Mouse (Mus musculus) megakaryocyte-erythroid progenitor cell, adult 5-6 weeks (primary cell): Measurements from ENCODE around the gene Ephx1. TPM values are rescaled to one million over a fixed set of nuclear protein-coding genes. Genes with fewer than 3 reads are reported as not detected.
A peak's percentile ranks its signal among the peaks of the same experiment; 100 is the strongest.

Experiments used
- ATAC-seq: replicated peaks from 2 replicates; pipeline ENCODE4 v1.8.0; 2016; ENCODE audit warnings: mild to moderate bottlenecking, inconsistent platforms; ENCODE audit not compliant: severe bottlenecking, poor library complexity, low FRiP score, low TSS enrichment
- total RNA-seq, 2 experiments: library from RNA; stranded (forward) in 1 of 2; stranded (reverse) in 1 of 2; fragments of 200-1000, 215-1000 nt in 1 of 2; fragments of >200 nt in 1 of 2; fragmentation: Nextera tagmentation in 1 of 2; gene quantifications; 2 replicates each; pipeline ENCODE4 v1.2.3; 2014 to 2017

The Ephx1 gene
- total RNA-seq, 2 experiments from 2014 or later, result not detected

DNA sequence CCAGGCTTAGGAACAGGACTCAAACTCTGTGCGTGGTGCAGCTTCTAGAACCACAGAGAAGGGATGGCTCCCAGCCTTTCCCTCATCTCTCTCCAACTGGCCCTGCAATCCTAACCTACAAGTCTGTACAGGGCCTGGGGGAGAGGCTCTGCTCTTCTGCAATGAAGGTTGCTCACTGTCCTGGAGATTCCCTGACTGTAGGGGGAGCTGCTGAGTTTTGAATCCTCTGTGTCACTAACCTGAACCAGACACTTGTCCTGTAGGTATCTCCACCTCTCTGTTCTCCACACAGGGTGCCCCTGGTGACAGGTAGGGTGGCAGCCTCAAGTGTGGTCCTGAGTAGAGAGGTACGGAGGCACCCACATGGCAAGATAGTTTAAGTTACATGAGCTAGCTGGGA lies 40.2 kb downstream of the Ephx1 start:
- peak; percentile 76 for ATAC-seq

DNA sequence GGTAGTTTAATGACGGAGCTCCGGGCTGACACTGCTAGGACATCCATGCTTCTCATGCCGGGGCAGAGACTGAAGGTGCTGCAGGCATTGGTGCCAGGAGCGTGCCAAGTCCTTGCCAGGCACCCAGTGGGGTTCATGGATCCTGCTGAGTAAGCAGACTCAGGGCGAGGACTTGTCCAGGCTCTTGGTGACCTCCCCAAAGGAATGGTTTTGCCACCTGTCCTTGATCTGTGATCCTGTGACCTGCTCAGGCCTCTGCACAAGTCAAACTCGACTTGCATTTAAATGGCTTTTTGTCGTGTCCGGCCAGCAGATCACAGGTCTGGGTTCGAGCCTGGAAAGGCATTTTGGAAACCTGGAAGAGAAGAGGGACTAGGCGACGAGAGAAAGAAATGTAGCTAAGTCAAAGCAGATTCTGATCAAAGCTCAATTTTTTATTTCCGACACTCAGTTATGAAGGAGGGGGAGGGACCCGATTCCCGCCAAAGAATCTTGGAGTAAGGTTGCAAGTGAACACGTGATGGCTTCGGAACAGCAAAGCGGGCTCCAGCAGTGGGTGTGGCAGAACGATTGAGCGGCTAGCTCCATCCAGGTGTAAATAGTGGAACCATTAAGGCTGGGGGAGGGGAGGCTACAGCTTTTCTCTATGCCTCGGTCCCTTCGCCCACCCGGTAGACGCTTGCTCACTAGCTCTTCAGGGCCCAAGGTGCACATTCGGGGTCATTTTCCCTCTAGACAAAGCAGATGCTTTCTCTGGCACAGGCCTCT lies 41.0 kb downstream of the Ephx1 start:
- ATAC-seq, result no peak

DNA sequence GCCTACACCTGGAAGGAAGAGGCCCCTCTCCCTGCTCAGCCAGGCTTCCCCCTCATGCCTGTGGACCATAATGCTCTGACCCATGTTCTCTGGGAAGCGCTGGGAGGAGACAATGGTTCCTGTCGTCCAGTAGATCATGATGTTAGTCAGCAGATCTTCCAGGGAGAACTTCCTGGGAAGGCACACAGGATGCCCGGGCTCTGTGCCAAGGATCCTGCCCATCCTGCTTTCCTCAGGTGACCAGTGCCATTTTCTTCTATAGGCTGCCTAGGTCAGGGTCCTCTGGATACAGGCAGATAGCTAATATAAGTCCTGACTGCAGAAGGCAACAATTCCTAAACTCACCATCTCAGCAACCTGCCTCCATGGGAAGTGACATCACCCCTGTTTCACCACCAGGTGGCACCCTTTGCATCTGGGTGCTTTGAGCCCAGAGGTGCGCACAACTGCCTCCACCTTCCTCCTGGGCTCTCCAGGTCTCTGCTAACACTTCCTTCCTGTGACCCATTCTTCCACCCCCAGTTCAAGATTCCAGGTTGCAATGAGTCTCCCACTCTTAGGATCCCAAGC lies 44.5 kb downstream of the Ephx1 start:
- ATAC-seq, result peak; percentile 51

DNA sequence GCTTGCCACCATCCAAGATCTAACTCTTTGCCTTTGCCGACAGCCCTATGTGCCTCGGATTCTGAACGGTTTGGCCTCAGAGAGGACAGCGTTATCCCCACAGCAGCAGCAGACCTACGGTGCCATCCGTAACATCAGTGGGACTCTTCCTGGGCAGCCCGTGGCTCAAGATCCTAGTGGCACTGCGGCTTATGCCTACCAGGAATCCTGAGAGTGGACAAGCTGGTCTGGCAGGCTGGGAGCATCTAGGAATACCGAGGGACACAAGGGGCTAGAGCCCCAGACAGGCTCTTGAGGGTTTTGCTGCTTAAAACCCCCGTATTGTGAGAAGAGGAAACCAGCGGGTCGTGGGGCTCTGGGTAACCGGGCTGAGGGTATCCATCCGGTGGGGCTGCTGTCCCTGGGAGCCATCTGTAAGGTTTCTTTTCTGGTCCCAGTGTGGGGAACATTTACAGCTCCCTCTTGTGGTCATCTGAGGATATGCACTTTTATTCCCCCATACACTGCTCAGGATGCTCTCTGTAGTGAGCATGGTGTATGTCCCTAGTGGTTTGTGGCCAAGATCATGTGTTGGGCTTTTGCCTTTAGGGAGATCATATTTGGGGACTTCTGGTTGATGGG lies 46.5 kb downstream of the Ephx1 start:
- peak; percentile 62 for ATAC-seq

DNA sequence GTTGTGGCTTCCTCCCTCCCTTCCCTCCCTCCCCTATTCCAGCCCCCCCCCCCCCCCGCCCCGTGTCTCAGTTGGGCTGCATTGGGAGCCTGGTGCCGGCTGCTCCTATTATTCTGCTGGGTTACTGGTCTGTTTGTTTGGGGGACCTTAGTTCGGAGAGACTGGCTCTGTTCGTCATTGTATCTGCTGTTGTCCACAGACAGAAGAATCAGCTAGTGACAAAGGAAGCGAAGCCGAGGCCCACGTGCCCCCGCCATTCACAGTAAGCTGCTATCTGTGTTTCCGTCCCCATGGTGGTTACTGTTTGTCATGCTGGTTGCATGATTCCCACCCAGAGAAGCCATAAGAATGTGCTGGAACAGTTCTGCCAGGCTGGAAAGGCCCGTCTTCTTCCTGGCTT lies 47.8 kb downstream of the Ephx1 start:
- no peak for ATAC-seq

DNA sequence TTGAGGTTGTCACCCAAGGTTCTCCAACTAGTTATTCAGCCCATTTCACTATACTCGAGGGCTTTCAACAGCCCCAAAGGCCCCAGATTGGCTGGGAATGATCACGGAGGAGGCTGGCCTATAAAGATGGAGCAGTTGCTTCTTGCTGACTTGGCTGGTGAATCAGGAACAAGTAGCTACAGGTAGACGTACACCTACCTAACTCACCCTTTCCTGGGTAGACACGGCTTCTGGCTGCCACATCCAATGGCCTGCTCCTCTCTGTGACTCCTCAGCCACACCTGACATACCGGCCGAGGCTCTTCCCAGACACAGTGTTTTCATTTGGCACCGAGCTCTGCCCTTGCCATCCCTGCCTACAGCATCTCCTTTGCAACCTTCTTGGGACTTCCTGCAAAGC lies 53.4 kb downstream of the Ephx1 start:
- ATAC-seq, result no peak

DNA sequence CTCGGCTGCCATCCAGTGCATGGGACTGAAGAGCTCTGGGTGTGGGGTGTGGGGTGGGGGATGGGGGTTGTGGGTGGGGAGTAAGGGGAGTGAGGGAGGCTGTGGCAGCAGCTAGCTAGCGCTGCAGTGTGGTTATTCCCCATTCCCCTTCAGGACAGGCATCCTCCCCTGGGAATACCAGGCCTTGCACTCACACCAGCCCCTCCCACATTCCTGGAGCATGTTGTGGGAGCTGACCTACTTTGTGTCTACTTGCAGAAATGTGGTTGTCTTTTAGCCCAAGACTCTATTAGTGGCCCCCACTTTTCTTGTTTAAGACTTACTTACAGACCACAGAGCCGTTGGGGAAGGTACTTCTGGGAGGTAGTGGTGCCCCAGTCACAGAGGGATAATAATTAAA lies 54.2 kb downstream of the Ephx1 start:
- no peak for ATAC-seq

DNA sequence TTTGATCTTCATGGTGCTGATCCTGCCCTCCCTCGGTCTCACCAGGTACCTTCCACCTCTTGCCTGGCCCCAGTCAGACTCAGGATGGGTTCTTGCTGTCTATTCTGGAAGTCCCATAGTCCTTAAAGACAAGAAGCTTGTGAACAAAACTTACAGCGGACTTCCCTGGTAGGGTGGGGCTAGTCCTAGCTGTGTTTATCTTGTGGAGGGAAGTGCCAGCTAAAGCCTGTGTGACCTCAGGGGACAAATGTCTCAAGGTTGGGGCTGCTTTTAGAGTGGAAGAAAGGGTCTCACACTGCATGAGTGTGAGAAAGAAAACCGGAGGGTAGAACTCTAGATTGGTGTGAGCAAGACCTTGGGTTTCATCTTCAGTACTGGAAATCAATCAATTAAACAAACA lies 54.9 kb downstream of the Ephx1 start:
- ATAC-seq, result no peak

DNA sequence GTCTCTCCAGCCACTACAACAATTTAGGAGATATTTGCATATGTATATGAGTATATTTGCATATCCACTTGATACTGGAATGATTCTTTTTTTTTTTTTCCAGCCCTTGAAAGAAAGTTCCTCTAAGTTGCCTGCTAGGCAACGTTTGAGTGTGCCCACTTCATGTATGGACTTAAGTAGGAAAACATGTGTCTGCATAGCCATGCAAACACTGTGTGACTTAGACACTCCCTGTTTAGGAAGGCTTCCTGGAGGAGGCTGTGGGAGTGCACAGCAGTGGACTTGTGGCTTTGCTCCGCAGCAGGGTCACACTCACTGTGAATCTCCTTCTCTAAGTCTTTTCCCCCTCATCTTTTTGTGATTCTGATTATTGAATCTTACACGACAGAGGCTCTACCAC lies 61.9 kb downstream of the Ephx1 start:
- ATAC-seq, result no peak

DNA sequence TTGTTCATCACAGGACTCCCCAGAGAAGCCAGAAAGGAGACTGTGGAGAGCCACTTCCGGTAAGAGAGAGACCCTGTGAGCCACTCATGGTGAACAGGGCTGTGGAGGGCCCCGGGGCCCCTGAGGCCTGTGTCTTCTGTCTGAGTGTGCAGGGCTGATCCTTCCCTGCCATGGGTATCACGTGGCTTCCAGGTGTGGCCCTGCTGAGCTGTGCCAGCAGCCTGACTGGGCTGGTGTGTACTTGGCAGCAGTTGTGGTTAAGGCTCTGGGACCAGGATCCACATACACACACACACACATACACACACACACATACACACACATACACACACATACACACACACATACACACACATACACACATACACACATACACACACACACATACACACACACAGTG lies 62.7 kb downstream of the Ephx1 start:
- ATAC-seq, result 0 out of 2 replicates have a peak, but pooled peaks have one; percentile 13

DNA sequence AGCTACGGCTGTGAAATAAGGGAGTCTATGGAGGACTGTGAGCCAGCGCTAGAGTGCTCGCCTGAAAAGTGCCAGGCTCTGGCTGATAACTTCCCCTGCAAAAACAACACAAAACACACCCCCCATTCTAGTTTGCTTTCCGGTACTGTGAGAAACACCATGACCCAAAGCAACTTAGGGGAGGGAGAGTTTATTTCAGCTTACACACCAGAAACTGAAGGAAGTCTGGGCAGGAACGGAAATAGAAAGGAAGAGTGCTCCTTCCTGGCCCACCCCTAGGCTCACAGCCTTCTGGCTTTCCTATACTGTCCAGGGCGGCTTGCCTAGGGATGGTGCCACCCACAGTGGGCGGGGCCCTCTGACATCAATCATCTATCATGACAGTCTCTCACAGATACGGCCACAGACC lies 63.7 kb downstream of the Ephx1 start:
- peak; percentile 44; the same call in 1 of the 2 replicates for ATAC-seq

DNA sequence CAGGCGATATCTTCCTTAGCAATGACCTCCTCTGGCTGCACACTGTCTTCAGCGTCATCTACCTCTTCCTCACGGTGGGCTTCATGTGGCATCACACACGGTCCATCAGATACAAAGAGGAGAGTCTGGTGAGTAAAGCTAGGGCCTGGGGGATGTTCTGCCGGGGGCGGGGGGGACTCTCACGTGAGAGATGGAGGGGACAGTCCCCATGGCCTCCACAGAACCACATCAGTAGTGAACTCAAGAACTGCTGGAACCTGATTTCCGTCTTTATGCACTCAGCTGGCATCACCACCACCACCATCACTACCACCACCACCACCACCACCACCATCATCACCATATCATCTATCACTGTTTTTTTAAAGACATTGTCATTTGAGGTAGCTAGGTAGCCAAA lies 64.3 kb downstream of the Ephx1 start:
- no peak for ATAC-seq

DNA sequence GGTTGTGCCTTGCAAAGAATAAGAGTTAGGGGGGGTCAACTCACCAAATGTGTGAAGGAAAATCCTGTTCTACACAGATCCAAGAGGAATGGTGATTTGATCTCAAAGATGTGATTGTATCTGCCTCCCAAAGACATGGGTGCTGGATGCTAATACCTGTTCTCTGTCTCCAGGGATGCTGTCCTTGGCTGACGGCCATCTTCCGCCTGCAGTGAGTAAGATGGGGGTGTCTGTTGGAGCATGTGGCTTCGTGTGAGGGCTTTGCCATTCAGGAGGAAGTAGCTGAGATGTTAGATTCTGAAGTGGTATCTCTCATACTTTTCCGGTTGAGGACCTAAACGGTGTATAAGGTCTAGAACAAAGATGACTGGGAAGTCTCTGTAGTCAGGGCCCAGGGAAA lies 67.9 kb downstream of the Ephx1 start:
- ATAC-seq, result no peak

DNA sequence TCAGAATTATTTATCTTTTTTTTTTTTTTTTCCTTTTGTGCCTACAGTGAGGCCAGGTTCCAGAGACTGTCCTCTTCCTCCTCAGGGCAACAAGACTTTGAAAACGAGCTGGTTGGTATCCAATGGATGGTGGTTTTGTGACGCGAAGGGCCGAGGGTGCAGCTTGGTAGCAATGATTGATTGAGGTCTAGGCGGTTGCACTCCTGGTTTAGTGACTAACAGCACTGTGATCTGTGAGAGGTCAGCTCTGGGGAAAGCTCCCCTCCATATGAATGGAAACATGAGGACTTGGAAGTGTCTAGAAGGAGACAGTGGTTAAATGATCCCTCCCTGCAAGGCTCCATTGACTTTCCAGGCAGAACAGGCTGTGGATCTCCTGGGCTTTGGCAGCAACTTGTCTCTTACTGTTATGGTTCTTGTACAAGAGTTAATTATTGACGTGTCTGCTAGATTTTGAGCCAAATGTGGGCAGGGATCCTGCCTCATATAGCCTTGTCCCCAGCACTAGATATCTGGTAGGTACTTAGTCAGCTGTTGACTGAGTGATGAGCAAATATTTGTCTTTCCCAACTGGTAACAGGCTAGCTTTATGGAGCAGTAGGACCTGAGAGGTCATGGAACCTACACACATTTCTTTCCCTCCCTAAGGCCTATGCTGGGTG lies 68.5 kb downstream of the Ephx1 start:
- ATAC-seq, result no peak

DNA sequence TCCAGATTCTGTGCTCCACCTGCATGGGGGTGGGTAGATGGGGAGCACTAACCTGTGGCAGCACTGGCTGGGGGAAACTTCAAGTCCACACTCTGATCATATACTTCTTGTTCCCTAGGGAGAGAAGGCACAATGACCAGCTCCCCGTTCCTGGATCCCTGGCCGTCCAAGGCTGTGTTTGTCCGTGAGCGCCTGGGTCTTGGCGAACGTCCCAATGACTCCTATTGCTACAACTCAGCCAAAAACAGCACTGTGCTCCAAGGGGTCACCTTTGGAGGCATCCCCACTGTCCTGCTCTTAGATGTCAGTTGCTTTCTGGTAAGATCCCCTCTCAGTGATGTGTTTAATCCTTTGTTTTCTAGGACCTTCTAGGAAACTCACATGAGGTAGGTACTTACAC lies 74.3 kb downstream of the Ephx1 start:
- ATAC-seq, result no peak

DNA sequence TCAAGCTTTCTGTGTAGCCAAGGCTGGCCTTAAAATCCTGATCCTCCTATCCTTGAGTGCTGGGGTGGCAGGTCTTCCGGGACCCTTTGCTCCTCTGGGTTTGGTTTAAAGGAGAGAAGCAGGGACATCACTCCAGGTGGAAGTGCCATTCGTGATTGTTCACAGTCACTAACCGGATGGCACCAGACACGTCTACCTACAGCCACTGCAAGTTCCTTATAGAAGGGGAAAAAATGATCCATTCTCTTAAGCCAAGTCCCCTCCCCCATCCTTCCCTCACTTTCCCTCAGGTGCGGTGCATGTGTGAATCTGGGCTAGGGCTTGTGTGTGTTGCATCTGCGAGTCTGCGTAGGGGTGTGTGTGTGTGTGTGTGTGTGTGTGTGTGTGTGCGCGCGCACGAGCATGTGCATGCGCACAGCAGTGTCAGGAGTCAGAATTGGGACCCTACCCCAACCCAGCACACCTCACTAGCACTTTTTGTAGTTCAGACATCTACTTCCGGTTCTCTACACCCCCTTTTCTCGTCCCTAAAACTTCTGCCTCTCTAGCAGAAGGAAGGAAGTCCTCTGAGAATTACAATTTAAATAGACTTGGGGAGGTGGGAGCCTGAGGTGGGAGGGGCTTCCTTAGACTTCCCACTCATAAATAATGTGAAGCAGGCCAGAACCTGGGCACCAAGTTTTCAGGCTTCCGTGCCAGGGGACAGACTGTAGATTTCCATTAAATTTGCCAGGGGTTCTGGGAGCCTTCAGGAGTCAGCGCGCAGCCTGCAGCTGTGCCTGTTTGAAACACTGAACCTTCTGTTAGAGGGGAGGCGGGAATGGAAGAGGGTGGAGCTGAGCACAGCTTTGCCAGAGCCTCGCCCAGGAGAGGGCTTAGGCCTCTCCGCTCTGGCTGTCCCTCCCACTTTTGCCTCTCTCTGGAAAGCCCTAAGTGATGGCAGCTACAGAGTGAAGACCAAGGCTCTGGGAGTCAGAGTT lies 75.4 kb downstream of the Ephx1 start:
- ATAC-seq, result peak; percentile 76

DNA sequence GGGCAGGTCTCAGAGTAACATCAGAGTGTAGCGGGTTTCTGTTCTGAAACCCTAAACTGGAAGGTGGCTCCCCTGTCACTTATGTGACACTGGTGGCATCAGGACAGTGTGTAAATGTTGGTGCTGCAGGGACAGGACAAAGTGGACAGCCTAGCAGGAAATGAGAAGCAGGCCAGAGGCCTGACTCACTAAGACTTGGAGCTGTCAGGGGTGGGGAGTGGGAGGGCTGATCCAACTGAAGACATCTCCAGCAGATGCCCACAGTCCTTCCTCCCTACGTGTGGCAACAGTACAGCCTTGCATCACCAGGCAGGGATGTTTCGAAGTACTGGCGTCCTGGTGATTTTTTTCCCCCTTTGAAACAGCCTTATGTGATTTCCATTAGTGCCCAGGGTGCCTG lies 76.2 kb downstream of the Ephx1 start:
- ATAC-seq, result no peak

DNA sequence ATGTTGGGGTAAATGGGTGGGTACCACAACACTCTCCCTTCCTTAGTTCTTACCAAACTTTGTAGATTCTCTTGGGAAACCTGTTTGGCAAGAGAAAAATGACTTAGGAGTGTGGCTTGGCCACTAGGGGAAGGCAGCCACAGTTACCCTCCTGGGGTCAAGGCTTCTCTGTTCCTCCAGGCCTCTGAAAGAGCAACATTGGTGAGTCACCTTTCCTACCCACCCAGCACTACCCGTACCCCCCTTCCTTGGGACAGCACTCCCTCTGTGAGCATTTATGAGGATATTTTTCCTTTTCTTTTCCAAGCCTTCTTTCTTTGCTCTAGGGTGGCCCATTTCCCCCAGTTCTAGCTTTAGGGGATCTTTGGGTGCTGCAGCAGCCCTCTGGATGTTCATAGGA lies 76.8 kb downstream of the Ephx1 start:
- ATAC-seq, result no peak

DNA sequence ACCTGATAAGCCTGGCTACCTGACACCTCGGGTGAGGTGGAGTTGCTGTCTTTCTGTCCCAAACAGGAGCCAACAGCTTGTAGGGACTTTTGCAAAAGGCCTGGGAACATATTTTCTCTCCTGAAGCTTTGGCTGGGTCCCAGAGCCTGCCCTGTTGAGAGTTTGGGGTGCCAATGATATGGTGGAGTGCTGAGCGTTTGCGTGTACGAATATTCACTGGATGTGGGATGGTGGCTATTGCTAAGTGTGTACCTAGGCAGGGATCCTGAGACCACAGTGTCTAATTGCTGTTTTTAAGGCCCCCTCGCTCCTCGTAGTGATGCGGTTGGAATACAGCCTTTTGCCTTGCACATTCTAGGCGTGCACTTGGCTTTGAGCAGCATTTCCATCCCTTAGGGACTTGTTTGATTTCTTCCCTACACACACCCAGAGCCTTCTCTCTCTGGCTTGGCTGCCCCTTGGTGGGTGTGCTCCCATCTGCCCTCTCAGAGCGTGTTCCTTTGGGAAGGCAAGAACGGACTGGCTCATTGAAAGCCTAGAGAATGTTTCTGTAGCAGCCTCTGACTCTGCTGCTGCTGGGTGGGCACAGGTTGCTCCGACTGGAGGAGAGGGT lies 77.6 kb downstream of the Ephx1 start:
- no peak for ATAC-seq
